In genomic region chr13:53911261-53911660, GRCm38 (mm10) we compare ENCODE assay signal across 20 mouse cellular contexts.
DNase-seq lines count a peak whose midpoint lies in the region; ATAC-seq and TF ChIP-seq lines count a peak whose summit lies in the region.
"Had no signal": no experiment of that assay in that cellular context is flagged by ENCODE, and none has a peak within 500 bp of the region (broad histone marks: within the 10 kb centered on the region; RNA-seq: fewer than 3 reads in every experiment).

No protein-coding gene starts in this region.

- H3K9ac ChIP-seq in heart, adult 2 months (ENCODE audit: low read depth, low read length), result no peak overlapping the region
- H3K9ac ChIP-seq in midbrain, embryonic 16.5 days (ENCODE audit: low read depth, low read length), result no peak overlapping the region

- no peak overlapping the region for H3K27ac ChIP-seq in heart, embryonic 10.5 days
- no peak overlapping the region for H3K27ac ChIP-seq in heart, adult 2 months
- H3K27ac ChIP-seq in midbrain, embryonic 10.5 days (replicated peaks), result 0 out of 2 replicates have a peak overlapping the region, but pooled peaks have one; percentile 13
- no peak overlapping the region for H3K27ac ChIP-seq in midbrain, embryonic 16.5 days (ENCODE audit: low read length)

- peak; percentile 81 for DNase-seq in heart, adult 11 months
- DNase-seq in heart, postnatal 10 days, result no peak
- peak; percentile 69 for DNase-seq in heart, embryonic 10.5 days (ENCODE audit: low spot score)
- DNase-seq in heart, adult 2 months, result no peak
- no peak for DNase-seq in midbrain, embryonic 10.5 days (ENCODE audit: low spot score)
- DNase-seq: adrenal gland, adult 2 months; adrenal gland, adult 8-10 months; adrenal gland, postnatal 10 days; adrenal gland, postnatal 14 days; adrenal gland, postnatal 25 days; adrenal gland, postnatal 36 days; B cell, adult 2 months; cerebellum, adult 11 months; cerebellum, adult 11-12 months; cerebellum, adult 18-20 months had no signal

- H3K79me2 ChIP-seq in heart, adult 2 months (replicated peaks; ENCODE audit: control insufficient read depth, insufficient read depth, low read length), result no peaks in the 10 kb centered on the region

- TF ChIP-seq EP300 in heart, adult 2 months (IDR thresholded peaks at IDR 0.05; ENCODE audit: insufficient read depth, low read depth, low read length), result no peak

- intact Hi-C loops in heart, postnatal 10 days (cut with DNase I), result no loop called here
- intact Hi-C loops in heart, adult 2 months (cut with DNase I), result no loop called here

- H3K4me3 ChIP-seq in heart, embryonic 10.5 days, result no peak overlapping the region
- no peak overlapping the region for H3K4me3 ChIP-seq in heart, adult 2 months
- no peak overlapping the region for H3K4me3 ChIP-seq in midbrain, embryonic 10.5 days
- no peak overlapping the region for H3K4me3 ChIP-seq in midbrain, embryonic 16.5 days (ENCODE audit: low read depth, low read length)

- 79% methylated on average over 8 of the region's 8 CpGs for WGBS in heart, embryonic 10.5 days
- 85% methylated on average over 8 of the region's 8 CpGs for WGBS in heart, adult 2 months
- 84% methylated on average over 8 of the region's 8 CpGs for WGBS in midbrain, embryonic 10.5 days
- WGBS in midbrain, embryonic 16.5 days, result 92% methylated on average over 8 of the region's 8 CpGs

- H3K9me3 ChIP-seq in heart, embryonic 10.5 days, result no peaks in the 10 kb centered on the region
- H3K9me3 ChIP-seq in midbrain, embryonic 10.5 days (replicated peaks), result no peaks in the 10 kb centered on the region
- H3K9me3 ChIP-seq in midbrain, embryonic 16.5 days (replicated peaks; ENCODE audit: control insufficient read depth, low read length, poor library complexity, severe bottlenecking), result no peaks in the 10 kb centered on the region

- H3K36me3 ChIP-seq in heart, embryonic 10.5 days, result no peaks in the 10 kb centered on the region
- H3K36me3 ChIP-seq in heart, adult 2 months (ENCODE audit: control insufficient read depth, insufficient read depth, low read length), result no peaks in the 10 kb centered on the region
- no peaks in the 10 kb centered on the region for H3K36me3 ChIP-seq in midbrain, embryonic 10.5 days
- no peaks in the 10 kb centered on the region for H3K36me3 ChIP-seq in midbrain, embryonic 16.5 days (ENCODE audit: control insufficient read depth, insufficient read depth, low read length)
- H3K36me3 ChIP-seq: G1E had no signal

- peaks cover 19% of the 10 kb centered on the region for H3K4me1 ChIP-seq in heart, embryonic 10.5 days
- peaks cover 4% of the 10 kb centered on the region for H3K4me1 ChIP-seq in heart, adult 2 months (ENCODE audit: control insufficient read depth, insufficient read depth, low read length)
- H3K4me1 ChIP-seq in midbrain, embryonic 10.5 days, result peaks cover 39% of the 10 kb centered on the region
- no peaks in the 10 kb centered on the region for H3K4me1 ChIP-seq in midbrain, embryonic 16.5 days (ENCODE audit: control insufficient read depth, insufficient read depth, low read length)

- no peak overlapping the region for H3K4me2 ChIP-seq in midbrain, embryonic 16.5 days (ENCODE audit: low read length)

- ATAC-seq in midbrain, embryonic 16.5 days, result no peak
- ATAC-seq: activated CD4-positive, CD25-positive, alpha-beta regulatory T cell, adult 4 months; CD4-positive, CD25-positive, alpha-beta regulatory T cell, adult 4 months; Patski had no signal

- no peak for TF ChIP-seq POLR2A in heart, adult 2 months (IDR thresholded peaks at IDR 0.05; ENCODE audit: insufficient read depth, low read depth, low read length)

- H3K27me3 ChIP-seq in heart, embryonic 10.5 days (ENCODE audit: insufficient read depth, poor library complexity, severe bottlenecking), result no peaks in the 10 kb centered on the region
- H3K27me3 ChIP-seq in heart, adult 2 months (ENCODE audit: control insufficient read depth, insufficient read depth, low read length), result no peaks in the 10 kb centered on the region
- no peaks in the 10 kb centered on the region for H3K27me3 ChIP-seq in midbrain, embryonic 10.5 days (ENCODE audit: low read depth, poor library complexity, severe bottlenecking)
- H3K27me3 ChIP-seq in midbrain, embryonic 16.5 days (ENCODE audit: control insufficient read depth, insufficient read depth, low read depth, low read length), result no peaks in the 10 kb centered on the region

- no peak for TF ChIP-seq CTCF in heart, adult 2 months (IDR thresholded peaks at IDR 0.05)

Comparison
In these comparisons a context has a peak if more than half of its experiments do, and no peak if none do; other contexts are left out.
1. DNase-seq: peak in heart, adult 11 months (single experiment) and heart, embryonic 10.5 days (single experiment); none in heart, postnatal 10 days (0 of 2), heart, adult 2 months (0 of 2) and midbrain, embryonic 10.5 days (single experiment).